ENCODE assay signal across 8 mouse cellular contexts in genomic region chr6:48086471-48086878, GRCm38 (mm10). TPM values are rescaled to one million over a fixed set of nuclear protein-coding genes. Genes with fewer than 3 reads are reported as not detected.
DNase-seq lines count a peak whose midpoint lies in the region; ATAC-seq and TF ChIP-seq lines count a peak whose summit lies in the region.

TSS of gene Zfp746 (minus strand) at chr6:48086593.

- H3K9ac ChIP-seq in forebrain, embryonic 15.5 days (replicated peaks) = peak within 1 kb of the TSS; percentile 91

- no peaks in the 10 kb centered on the region for H3K27me3 ChIP-seq in forebrain, embryonic 15.5 days

- under 1% methylated on average over 42 of the region's 53 CpGs for WGBS in forebrain, embryonic 15.5 days
- WGBS in lung, adult 2 months = 2% methylated on average over 53 of the region's 53 CpGs

- peak; percentile 95 for ATAC-seq in forebrain, embryonic 15.5 days (replicated peaks)
- ATAC-seq in neutrophil, adult 5-6 weeks (ENCODE audit: extremely low read depth, insufficient number of reproducible peaks, low FRiP score, poor library complexity, severe bottlenecking) = peak; percentile 84

- peak within 1 kb of the TSS; percentile 85 for H3K27ac ChIP-seq in forebrain, embryonic 15.5 days (replicated peaks)

- H3K36me3 ChIP-seq in forebrain, embryonic 15.5 days = peaks cover 19% of the 10 kb centered on the region

- H3K4me2 ChIP-seq in forebrain, embryonic 15.5 days (replicated peaks) = peak within 1 kb of the TSS; percentile 57

- peak; percentile 44; the same call in 1 of the 2 replicates for TF ChIP-seq CTCF in lung, adult 2 months (IDR thresholded peaks at IDR 0.05; ENCODE audit: insufficient read depth, low read length)

- peak; percentile 69; the same call in 1 of the 2 replicates for TF ChIP-seq POLR2A in lung, adult 2 months (IDR thresholded peaks at IDR 0.05; ENCODE audit: borderline replicate concordance, extremely low read depth, low read depth, low read length)

- peaks cover 11% of the 10 kb centered on the region for H3K4me1 ChIP-seq in forebrain, embryonic 15.5 days
- peaks cover 12% of the 10 kb centered on the region for H3K4me1 ChIP-seq in lung, adult 2 months (ENCODE audit: control insufficient read depth, insufficient read depth, low read length)

- DNase-seq in ES-CJ7 (ENCODE audit: low read depth, low spot score) = peak; percentile 86
- DNase-seq in cerebellum, adult 11 months = peak; percentile 94
- peak; percentile 82 for DNase-seq in heart, postnatal 25 days (ENCODE audit: low spot score)
- DNase-seq in layer of hippocampus, adult 18-20 months (ENCODE audit: low spot score in 2 of 2) = peak; percentile 89 to 95
- peak; percentile 95 for DNase-seq in lung, adult 2 months
- DNase-seq in thymus, adult 18-20 months = peak; percentile 81 to 86

- intact Hi-C loops in heart, postnatal 25 days (cut with DNase I) = no loop called here

- peak within 1 kb of the TSS; percentile 60 for H3K4me3 ChIP-seq in forebrain, embryonic 15.5 days
- H3K4me3 ChIP-seq in lung, adult 2 months (replicated peaks; ENCODE audit: extremely low read depth, low read depth, low read length) = peak within 1 kb of the TSS; percentile 63

- H3K9me3 ChIP-seq in forebrain, embryonic 15.5 days = no peaks in the 10 kb centered on the region

RNA-seq across cellular contexts. Expression of gene Zfp746, which starts in this region (rescaled TPM):
- polyA plus RNA-seq in forebrain, embryonic 15.5 days (2015; fragmentation: Nextera tagmentation; extraction: Ambion mirVana) = 23.9 and 25.9 TPM in 2 replicates
- total RNA-seq in heart, postnatal 25 days (2021) = 10 to 100 TPM; 11.2 to 11.3 TPM
- total RNA-seq in layer of hippocampus, adult 18-20 months (2021) = 10 to 100 TPM; 31.4 to 32.2 TPM
- polyA plus RNA-seq in lung, adult 2 months (2012; rRNA removed) = 23.6 and 25.1 TPM in 2 replicates
- total RNA-seq in neutrophil, adult 5-6 weeks (2017) = 40.7 and 47.6 TPM in 2 replicates

Comparison
In these comparisons a context has a peak if more than half of its experiments do, and no peak if none do; other contexts are left out.
1. Peak in every context shown above with its lines: DNase-seq, ATAC-seq, H3K4me3 ChIP-seq and H3K27ac ChIP-seq.